Mouse (Mus musculus) heart, postnatal 36 days (tissue): ENCODE results near the gene Gm21897. TPM values are rescaled to one million over a fixed set of nuclear protein-coding genes. Genes with fewer than 3 reads are reported as not detected.
"Not testable (repeated sequence)": the region's sequence is repeated elsewhere in the genome, so short reads cannot be mapped to it uniquely, and the experiment has no call there.

Experiments
- DNase-seq, 2 experiments: peaks; one replicate each; pipeline ENCODE4 v3.0.0; 2021 to 2022
- intact Hi-C: fragments of 180-260 bp; cut with DNase I; formaldehyde crosslinking; loops from one replicate; pipeline ENCODE4 v1.15.1; 2025
- total RNA-seq, 2 experiments: library from RNA; stranded (reverse); gene quantifications; 2 replicates each; pipeline ENCODE4 v1.2.3; 2021

The Gm21897 gene
- total RNA-seq: not detected

- intact Hi-C loops, DNase-seq: not testable (repeated sequence)
Measured at GRCm38 (mm10) chr16:15317158-15317557, at the start of gene Gm21897. Gene Gm21897, plus strand, starts transcription at chr16:15317458.

GRCm38 (mm10) chr16:15272291-15272690 is 45.0 kb upstream of the Gm21897 start:
- DNase-seq: no peak
- intact Hi-C loops: no loop called here

GRCm38 (mm10) chr16:15277461-15277860 is 39.8 kb upstream of the Gm21897 start:
- DNase-seq: no peak
- intact Hi-C loops: no loop called here

GRCm38 (mm10) chr16:15293041-15293440 is 24.2 kb upstream of the Gm21897 start:
- intact Hi-C loops: loop anchor here (5.0 to 10.0 kb wide), 2 partner anchors 51 to 298 kb away; no protein-coding TSS in a partner anchor
- no peak for DNase-seq

- intact Hi-C loops: loop anchor here (5.0 to 10.0 kb wide), 2 partner anchors 52 to 299 kb away; no protein-coding TSS in a partner anchor
- DNase-seq: no peak
Measured at GRCm38 (mm10) chr16:15294289-15294688, 23.0 kb upstream of the Gm21897 start.

GRCm38 (mm10) chr16:15294911-15295659 is 22.2 kb upstream of the Gm21897 start:
- peak; percentile 8 to 9 for DNase-seq
- intact Hi-C loops: loop anchor here (5.0 to 10.0 kb wide), 2 partner anchors 53 to 300 kb away; no protein-coding TSS in a partner anchor

GRCm38 (mm10) chr16:15334526-15334925 is 17.3 kb downstream of the Gm21897 start:
- DNase-seq: no peak
- intact Hi-C loops: no loop called here

GRCm38 (mm10) chr16:15339051-15339450 is 21.8 kb downstream of the Gm21897 start:
- intact Hi-C loops: no loop called here
- no peak for DNase-seq

- no peak for DNase-seq
- intact Hi-C loops: no loop called here
Measured at GRCm38 (mm10) chr16:15346045-15346444, 28.8 kb downstream of the Gm21897 start.

GRCm38 (mm10) chr16:15349381-15349780 is 32.1 kb downstream of the Gm21897 start:
- no peak for DNase-seq
- intact Hi-C loops: no loop called here

- intact Hi-C loops: loop anchor here (5.0 kb wide), 2 partner anchors 634 to 649 kb away; no protein-coding TSS in a partner anchor
- DNase-seq: no peak
Measured at GRCm38 (mm10) chr16:15351301-15351700, 34.0 kb downstream of the Gm21897 start.

GRCm38 (mm10) chr16:15352320-15352719 is 35.1 kb downstream of the Gm21897 start:
- intact Hi-C loops: loop anchor here (5.0 kb wide), 2 partner anchors 635 to 650 kb away; no protein-coding TSS in a partner anchor
- no peak for DNase-seq

GRCm38 (mm10) chr16:15354901-15355300 is 37.6 kb downstream of the Gm21897 start:
- intact Hi-C loops: loop anchor here (5.0 kb wide), 2 partner anchors 638 to 653 kb away; no protein-coding TSS in a partner anchor
- no peak for DNase-seq

GRCm38 (mm10) chr16:15355339-15355738 is 38.1 kb downstream of the Gm21897 start:
- intact Hi-C loops: no loop called here
- DNase-seq: no peak

- no peak for DNase-seq
- intact Hi-C loops: no loop called here
Measured at GRCm38 (mm10) chr16:15357766-15358165, 40.5 kb downstream of the Gm21897 start.

- DNase-seq: no peak
- intact Hi-C loops: no loop called here
Measured at GRCm38 (mm10) chr16:15359110-15359782, 42.0 kb downstream of the Gm21897 start.

GRCm38 (mm10) chr16:15360825-15361224 is 43.6 kb downstream of the Gm21897 start:
- no peak for DNase-seq
- intact Hi-C loops: no loop called here
